Mouse (Mus musculus) layer of hippocampus, adult 9-11 months (tissue): ENCODE measurements around the gene Mrpl55.
A peak's percentile ranks its signal among the peaks of the same experiment; 100 is the strongest.

Experiments
- DNase-seq: peaks from one replicate; pipeline ENCODE4 v3.0.0; 2022

The Mrpl55 gene

GRCm38 (mm10) chr11:59228122-59228953 is 26.1 kb downstream of the Mrpl55 start, which contains the start of gene Arf1:
Gene Arf1 (minus strand): TSS chr11:59228270.
- peak; percentile 97 for DNase-seq

GRCm38 (mm10) chr11:59230144-59230760 is 28.0 kb downstream of the Mrpl55 start:
- DNase-seq: peak; percentile 52

DNA sequence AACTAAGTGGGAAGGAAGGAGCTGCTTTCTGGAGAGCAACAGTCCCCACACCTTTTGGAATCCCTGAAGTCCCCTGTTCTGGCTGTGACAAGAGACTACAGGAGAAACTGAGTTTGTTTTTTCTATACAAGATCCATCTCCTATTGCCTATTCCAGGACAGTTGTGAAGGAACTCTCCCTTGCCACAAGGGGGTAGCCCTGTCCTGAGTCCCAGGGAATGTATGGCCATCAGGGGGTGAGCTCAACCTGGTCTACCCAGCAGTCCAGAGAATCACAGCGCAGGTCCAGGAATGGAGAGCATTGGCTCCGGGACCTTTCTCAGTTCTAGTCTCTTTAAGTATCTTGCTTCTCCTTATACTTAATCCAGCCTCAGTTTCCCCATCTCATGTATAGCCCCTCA is 30.5 kb downstream of the Mrpl55 start:
- no peak for DNase-seq

- DNase-seq: peak; percentile 73
Measured at GRCm38 (mm10) chr11:59238525-59239427, 36.5 kb downstream of the Mrpl55 start.

GRCm38 (mm10) chr11:59239428-59239785 is 37.1 kb downstream of the Mrpl55 start:
- DNase-seq: no peak

DNA sequence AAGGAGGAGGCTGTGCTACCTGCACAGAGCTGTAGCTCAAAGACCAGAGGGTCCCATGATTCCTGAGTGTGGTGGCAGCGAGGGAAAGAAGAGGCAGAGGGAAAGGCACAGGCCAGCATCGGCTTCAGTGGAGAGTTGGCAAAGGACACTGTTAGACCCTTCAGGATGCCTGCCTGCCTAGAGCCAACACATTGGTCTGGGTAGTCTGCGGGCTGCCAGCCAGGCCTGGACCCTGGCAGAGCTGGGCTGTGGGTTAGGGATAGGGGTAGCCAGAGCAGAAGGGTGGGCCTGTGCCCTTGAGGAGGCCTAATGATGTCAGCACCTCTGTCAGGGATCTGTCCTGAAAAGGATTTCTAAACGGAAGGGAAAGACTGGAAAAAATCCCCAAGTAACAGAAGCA is 37.5 kb downstream of the Mrpl55 start:
- no peak for DNase-seq

DNA sequence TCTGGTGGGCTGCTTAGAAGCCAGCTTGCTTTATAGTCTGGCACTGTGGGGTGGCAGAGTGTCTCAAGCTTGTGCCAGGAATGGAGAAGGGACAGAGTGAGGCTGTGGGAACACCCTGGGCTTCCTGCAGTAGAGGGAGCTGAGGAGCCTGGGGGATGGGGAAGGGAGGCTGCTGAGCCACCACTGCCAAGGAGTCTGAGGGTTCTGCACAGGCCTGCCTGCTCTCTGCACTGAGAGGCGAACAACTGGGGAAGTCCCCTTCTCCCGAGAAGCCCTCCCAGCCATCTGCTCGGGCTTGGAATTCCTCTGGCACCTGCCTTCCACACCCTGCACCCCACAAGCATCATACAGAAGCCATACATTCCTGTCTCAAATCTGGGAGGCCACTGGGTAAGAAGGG is 39.6 kb downstream of the Mrpl55 start:
- DNase-seq: no peak

DNA sequence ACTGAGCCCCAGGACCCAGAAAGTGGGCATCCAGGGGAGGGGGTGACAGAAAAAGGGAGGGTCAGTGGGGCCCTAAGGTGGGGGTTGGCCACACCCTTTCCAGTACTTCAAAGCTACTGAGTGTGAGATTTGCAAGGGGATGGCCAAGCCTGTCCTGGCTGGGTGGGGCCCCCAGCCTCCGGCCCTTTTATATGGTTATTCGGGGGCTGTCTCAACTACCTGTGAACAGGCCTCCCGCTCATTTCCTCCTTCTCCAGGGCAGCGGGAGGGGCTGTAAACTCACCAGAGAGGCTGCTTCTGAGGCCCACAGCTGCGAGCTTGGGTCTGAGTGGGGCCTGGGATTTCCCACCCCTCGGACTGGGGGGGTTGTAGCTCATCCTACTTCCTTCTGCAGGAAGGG is 41.6 kb downstream of the Mrpl55 start:
- DNase-seq: no peak

DNA sequence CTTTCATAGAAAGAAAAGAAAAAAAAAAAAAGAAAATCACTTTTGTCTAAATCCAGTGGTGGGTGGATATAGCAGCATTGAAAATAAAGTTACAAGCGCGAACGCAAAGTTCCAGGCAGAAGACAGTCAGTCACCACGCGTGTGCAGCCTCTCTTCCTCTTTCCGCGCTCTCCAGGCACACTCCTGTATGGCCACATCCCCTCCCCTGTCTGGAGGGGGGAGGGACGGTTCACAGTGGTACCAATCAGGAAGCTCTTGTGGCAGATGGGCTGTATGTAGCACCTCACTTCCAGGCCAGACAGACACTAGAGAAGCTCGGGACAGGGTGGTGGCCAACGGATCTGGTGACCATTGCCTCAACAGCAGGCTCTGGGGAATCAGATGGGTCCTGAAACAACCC is 45.8 kb downstream of the Mrpl55 start:
- no peak for DNase-seq
